Mouse (Mus musculus) embryo, embryonic 10.5 days (tissue): Measurements from ENCODE around the gene H2afv.
A peak's percentile ranks its signal among the peaks of the same experiment; 100 is the strongest.

ENCODE experiments used
- DNase-seq: peaks from one replicate; pipeline ENCODE4 v3.0.0-alpha.2; 2015; ENCODE audit warnings: low spot score

The H2afv gene

GRCm38 (mm10) chr11:6389483-6389921, 54.7 kb downstream of the H2afv start:
- DNase-seq = no peak

- peak; percentile 93 for DNase-seq
These were observed 55.4 kb downstream of the H2afv start, which contains the start of gene Zmiz2 for GRCm38 (mm10) chr11:6388726-6389413. Zmiz2 (plus strand) TSS chr11:6389074.

- no peak for DNase-seq
These were observed 56.0 kb downstream of the H2afv start for GRCm38 (mm10) chr11:6388126-6388725.

DNA sequence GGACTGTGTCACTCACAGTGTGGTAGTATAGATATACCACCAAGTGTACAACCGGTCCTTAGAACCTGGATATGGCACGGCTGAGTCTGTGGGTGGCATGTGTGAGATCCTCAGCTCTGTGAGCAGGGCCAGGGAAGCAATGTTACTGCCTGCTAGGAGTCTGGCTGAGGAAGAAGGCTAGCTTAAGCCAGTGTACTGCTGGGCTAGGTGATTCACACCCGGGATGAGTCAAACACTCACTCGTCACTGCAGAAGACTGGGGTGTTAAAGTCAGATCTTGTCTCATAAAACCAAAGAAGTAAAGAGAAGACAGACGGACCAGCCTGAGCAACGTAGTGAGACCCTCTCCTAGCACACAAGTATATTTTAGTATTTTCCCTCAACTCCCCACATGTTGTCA, 63.3 kb downstream of the H2afv start:
- DNase-seq = no peak
